Mouse (Mus musculus) forebrain, embryonic 10.5 days (tissue): Measurements from ENCODE around the gene Pgghg. TPM values are rescaled to one million over a fixed set of nuclear protein-coding genes. Genes with fewer than 3 reads are reported as not detected.

Source experiments
- DNase-seq: peaks from one replicate; pipeline ENCODE4 v3.0.0-alpha.2; 2017; ENCODE audit warnings: low spot score; ENCODE audit errors: extremely low spot score
- H3K27ac ChIP-seq: fragments of 300-500 bp; sonication (generic); 2 replicates; pipeline ENCODE4 v1.5.1; 2016; ENCODE audit warnings: mild to moderate bottlenecking
- H3K27me3 ChIP-seq: fragments of 300-500 bp; sonication (generic); 2 replicates; pipeline ENCODE4 v1.6.1; 2016; ENCODE audit warnings: mild to moderate bottlenecking; ENCODE audit not compliant: poor library complexity, severe bottlenecking
- H3K36me3 ChIP-seq: fragments of 300-500 bp; sonication (generic); replicated peaks from 2 replicates; pipeline ENCODE4 v1.6.1; 2016; ENCODE audit warnings: mild to moderate bottlenecking, moderate library complexity
- H3K4me1 ChIP-seq: fragments of 300-500 bp; sonication (generic); 2 replicates; pipeline ENCODE4 v1.6.1; 2016
- H3K4me3 ChIP-seq: fragments of 300-500 bp; sonication (generic); 2 replicates; pipeline ENCODE4 v1.5.1; 2016; ENCODE audit warnings: mild to moderate bottlenecking, moderate library complexity
- H3K9me3 ChIP-seq: fragments of 300-500 bp; sonication (generic); 2 replicates; pipeline ENCODE4 v1.6.1; 2016; ENCODE audit warnings: mild to moderate bottlenecking, moderate library complexity
- WGBS: fragments of 180-500 bp; shearing (Covaris S2); methylation state at CpG from one replicate; pipeline ENCODE4 v1.1.7; 2016; 5-methylcytosine and 5-hydroxymethylcytosine counted together
- polyA plus RNA-seq: library from polyadenylated mRNA; unstranded; fragments of >200 nt; fragmentation: Nextera tagmentation; extraction: Ambion mirVana; gene quantifications from 2 replicates; pipeline ENCODE4 v1.2.1, GENCODE M21; 2016

Pgghg gene
- polyA plus RNA-seq, 1 experiment from 2014 or later: 14.5 TPM

- WGBS: 82% methylated on average over 4 of the region's 4 CpGs
- H3K9me3 ChIP-seq: 0 out of 2 replicates have a peak, but pooled peaks cover 6% of the 10 kb centered on the region
- no peak for DNase-seq
- H3K36me3 ChIP-seq: no peaks in the 10 kb centered on the region
- H3K4me3 ChIP-seq: no peak overlapping the region
- H3K4me1 ChIP-seq: peaks cover 22% of the 10 kb centered on the region
- no peaks in the 10 kb centered on the region for H3K27me3 ChIP-seq
- no peak overlapping the region for H3K27ac ChIP-seq
These were observed 47.8 kb downstream of the Pgghg start for GRCm38 (mm10) chr7:140989022-140989421.

- no peak overlapping the region for H3K4me3 ChIP-seq
- WGBS: 78% methylated on average over 6 of the region's 6 CpGs
- no peaks in the 10 kb centered on the region for H3K27me3 ChIP-seq
- H3K27ac ChIP-seq: no peak overlapping the region
- 0 out of 2 replicates have a peak, but pooled peaks cover 6% of the 10 kb centered on the region for H3K9me3 ChIP-seq
- H3K36me3 ChIP-seq: no peaks in the 10 kb centered on the region
- no peak for DNase-seq
- H3K4me1 ChIP-seq: peaks cover 22% of the 10 kb centered on the region
These were observed 49.0 kb downstream of the Pgghg start for GRCm38 (mm10) chr7:140990185-140990584.

- DNase-seq: no peak
- H3K4me3 ChIP-seq: no peak overlapping the region
- H3K36me3 ChIP-seq: no peaks in the 10 kb centered on the region
- peaks cover 22% of the 10 kb centered on the region for H3K4me1 ChIP-seq
- no peaks in the 10 kb centered on the region for H3K27me3 ChIP-seq
- no peak overlapping the region for H3K27ac ChIP-seq
- 76% methylated on average over 5 of the region's 5 CpGs for WGBS
- 0 out of 2 replicates have a peak, but pooled peaks cover 6% of the 10 kb centered on the region for H3K9me3 ChIP-seq
These were observed 49.4 kb downstream of the Pgghg start for GRCm38 (mm10) chr7:140990622-140991021.

GRCm38 (mm10) chr7:140991117-140991689 lies 50.0 kb downstream of the Pgghg start:
- DNase-seq: no peak
- H3K4me3 ChIP-seq: no peak overlapping the region
- no peak overlapping the region for H3K27ac ChIP-seq
- H3K4me1 ChIP-seq: peaks cover 22% of the 10 kb centered on the region
- no peaks in the 10 kb centered on the region for H3K27me3 ChIP-seq
- 87% methylated on average over 14 of the region's 14 CpGs for WGBS
- 0 out of 2 replicates have a peak, but pooled peaks cover under 1% of the 10 kb centered on the region for H3K9me3 ChIP-seq
- no peaks in the 10 kb centered on the region for H3K36me3 ChIP-seq

Other genes starting within 250 kb of the Pgghg start
- not detected in 2 replicates for gene Olfr541, start 244.1 kb upstream of the Pgghg start, polyA plus RNA-seq
- gene Cyp2e1, start 177.7 kb upstream of the Pgghg start, polyA plus RNA-seq: not detected in 2 replicates
- not detected in 2 replicates for gene Syce1, start 153.5 kb upstream of the Pgghg start, polyA plus RNA-seq
- 3.7 and 3.8 TPM in 2 replicates for gene Zfp941, start 119.2 kb upstream of the Pgghg start, polyA plus RNA-seq
- 0.41 and 0.64 TPM in 2 replicates for gene Urah, start 106.4 kb upstream of the Pgghg start, polyA plus RNA-seq
- not detected in 2 replicates for gene Scgb1c1, start 95.8 kb upstream of the Pgghg start, polyA plus RNA-seq
- not detected in 2 replicates for gene Odf3, start 93.6 kb upstream of the Pgghg start, polyA plus RNA-seq
- gene Gm45785, start 85.1 kb upstream of the Pgghg start, polyA plus RNA-seq: not detected in 2 replicates
- gene Ric8a, start 84.4 kb upstream of the Pgghg start, polyA plus RNA-seq: 51.3 and 57.6 TPM in 2 replicates
- gene Bet1l, start 83.8 kb upstream of the Pgghg start, polyA plus RNA-seq: 21.2 and 22.5 TPM in 2 replicates
- 354 and 374 TPM in 2 replicates for gene Psmd13, start 59.4 kb upstream of the Pgghg start, polyA plus RNA-seq
- gene Sirt3, start 59.1 kb upstream of the Pgghg start, polyA plus RNA-seq: 26.8 and 28.4 TPM in 2 replicates
- gene Cox8b, start 40.9 kb upstream of the Pgghg start, polyA plus RNA-seq: not detected in 2 replicates
- gene Nlrp6, start 20.5 kb upstream of the Pgghg start, polyA plus RNA-seq: 0.06 and 0.10 TPM in 2 replicates
- gene Ifitm5, start 8.9 kb downstream of the Pgghg start, polyA plus RNA-seq: 2.0 TPM in 2 replicates
- 0.33 TPM in 1 of 2 replicates, not detected in the other for gene Gm45717, start 14.5 kb downstream of the Pgghg start, polyA plus RNA-seq
- gene Ifitm2, start 14.6 kb downstream of the Pgghg start, polyA plus RNA-seq: 365 and 397 TPM in 2 replicates
- gene Ifitm1, start 25.8 kb downstream of the Pgghg start, polyA plus RNA-seq: 3.7 and 4.1 TPM in 2 replicates
- gene Ifitm3, start 69.4 kb downstream of the Pgghg start, polyA plus RNA-seq: 10.8 and 13.8 TPM in 2 replicates
- not detected in 2 replicates for gene Ifitm6, start 76.5 kb downstream of the Pgghg start, polyA plus RNA-seq
- gene Gm17387, start 87.7 kb downstream of the Pgghg start, polyA plus RNA-seq: not detected in 2 replicates
- 24.6 and 30.4 TPM in 2 replicates for gene B4galnt4, start 119.7 kb downstream of the Pgghg start, polyA plus RNA-seq
- gene Pkp3, start 136.8 kb downstream of the Pgghg start, polyA plus RNA-seq: 2.4 and 2.8 TPM in 2 replicates
- gene Sigirr, start 159.2 kb downstream of the Pgghg start, polyA plus RNA-seq: 2.0 and 2.2 TPM in 2 replicates
- 0.53 and 0.69 TPM in 2 replicates for gene Ano9, start 176.4 kb downstream of the Pgghg start, polyA plus RNA-seq
- 81.1 and 84.7 TPM in 2 replicates for gene Ptdss2, start 181.0 kb downstream of the Pgghg start, polyA plus RNA-seq
- 64.2 and 66.6 TPM in 2 replicates for gene Rnh1, start 231.5 kb downstream of the Pgghg start, polyA plus RNA-seq